Mouse (Mus musculus): Measurements from ENCODE around the gene Ankrd13a. TPM values are rescaled to one million over a fixed set of nuclear protein-coding genes. Genes with fewer than 3 reads are reported as not detected.

The Ankrd13a gene
- total and polyA plus RNA-seq, 3 experiments = 73.8 to 123 (median 89.4) TPM

- in situ Hi-C loops (cut with MboI; ENCODE audit: low pct_ligation_motif_present, low pct_unique_long_range_greater_than_20kb, low sequenced_read_pairs) (no loop called here), dilution Hi-C loops (cut with MboI; ENCODE audit: extremely low pct_ligation_motif_present, extremely low pct_unique_long_range_greater_than_20kb, low sequenced_read_pairs) (no loop called here)
- TF ChIP-seq SMC3 (IDR thresholded peaks at IDR 0.05; ENCODE audit: low read depth, low read length) (no peak), PAX5 (IDR thresholded peaks at IDR 0.05; ENCODE audit: low read length) (no peak), NELFE (IDR thresholded peaks at IDR 0.05; ENCODE audit: low read depth, low read length) (peak; percentile 26; the same call in 1 of the 2 replicates), ETS1 (conservative IDR thresholded peaks at IDR 0.05; ENCODE audit: low read depth, low read length) (no peak), NRF1 (IDR thresholded peaks at IDR 0.05; ENCODE audit: low read depth, low read length) (no peak), CHD1 (IDR thresholded peaks at IDR 0.05; ENCODE audit: low read depth, low read length) (no peak), MAX (IDR thresholded peaks at IDR 0.05; ENCODE audit: low read length) (no peak), BHLHE40 (IDR thresholded peaks at IDR 0.05; ENCODE audit: low read depth, low read length) (no peak), TBP (conservative IDR thresholded peaks at IDR 0.05; ENCODE audit: low read depth, low read length) (0 out of 2 replicates have a peak, but pooled peaks have one; percentile 41), USF1 (IDR thresholded peaks at IDR 0.05; ENCODE audit: low read depth, low read length) (no peak), HCFC1 (IDR thresholded peaks at IDR 0.05; ENCODE audit: low read depth, low read length) (no peak), CTCF (conservative IDR thresholded peaks at IDR 0.05 in 1 of 2, IDR thresholded peaks at IDR 0.05 in 1 of 2; ENCODE audit: low read depth in 2 of 2, low read length in 2 of 2) (no peak), ZNF384 (IDR thresholded peaks at IDR 0.05; ENCODE audit: low read depth, low read length) (no peak), GABPA (IDR thresholded peaks at IDR 0.05; ENCODE audit: insufficient replicate concordance, low read depth, low read length) (no peak), ZKSCAN1 (IDR thresholded peaks at IDR 0.05; ENCODE audit: borderline replicate concordance, low read depth, low read length) (no peak), MAFK (IDR thresholded peaks at IDR 0.05; ENCODE audit: insufficient replicate concordance, low read length) (no peak), KAT2A (IDR thresholded peaks at IDR 0.05; ENCODE audit: insufficient replicate concordance, low read length) (no peak), ZC3H11A (IDR thresholded peaks at IDR 0.05; ENCODE audit: low read depth, low read length) (no peak), POLR2A (IDR thresholded peaks at IDR 0.05; ENCODE audit: low read depth, low read length) (peak; percentile 81), JUND (conservative IDR thresholded peaks at IDR 0.05; ENCODE audit: low read depth, low read length) (no peak), RAD21 (IDR thresholded peaks at IDR 0.05; ENCODE audit: low read depth, low read length) (no peak)
- H3K9ac ChIP-seq (ENCODE audit: insufficient read depth, low read depth) = 0 out of 2 replicates have a peak overlapping the region, but pooled peaks have one; percentile 35
- peak overlapping the region; percentile 81 for H3K4me2 ChIP-seq (ENCODE audit: insufficient read depth, low read depth, poor library complexity, severe bottlenecking)
- H3K79me2 ChIP-seq (replicated peaks; ENCODE audit: control insufficient read depth, extremely low read depth, insufficient read depth, poor library complexity, severe bottlenecking) = no peaks in the 10 kb centered on the region
- no peak overlapping the region for H3K27ac ChIP-seq (ENCODE audit: insufficient read depth, low read depth)
- no peaks in the 10 kb centered on the region for H3K27me3 ChIP-seq (replicated peaks)
- peaks cover 0 to 7% of the 10 kb centered on the region in 2 experiments; a peak in 2 of 4 replicates for H3K4me1 ChIP-seq (ENCODE audit: control insufficient read depth in 1 of 2, insufficient read depth in 2 of 2)
- peak; percentile 85 for DNase-seq (ENCODE audit: extremely low read depth)
- H3K36me3 ChIP-seq (replicated peaks in 1 of 2; ENCODE audit: control insufficient read depth in 1 of 2, insufficient read depth in 1 of 2, low read length in 1 of 2) = no peaks in the 10 kb centered on the region
- H3K9me3 ChIP-seq (replicated peaks; ENCODE audit: low read length) = peaks cover 5% of the 10 kb centered on the region
- peak overlapping the region; percentile 34 to 47 (median 36) for H3K4me3 ChIP-seq (replicated peaks in 1 of 3; ENCODE audit: low read depth in 2 of 3, low read length in 2 of 3, poor library complexity in 1 of 3)
These were observed 51.7 kb downstream of the Ankrd13a start for GRCm38 (mm10) chr5:114825978-114826691.

GRCm38 (mm10) chr5:114827427-114827826 is 53.0 kb downstream of the Ankrd13a start:
- no peak for TF ChIP-seq ZNF384 (IDR thresholded peaks at IDR 0.05; ENCODE audit: low read depth, low read length)
- no peak for TF ChIP-seq EP300 (IDR thresholded peaks at IDR 0.05; ENCODE audit: low read length)
- TF ChIP-seq ZMIZ1 (IDR thresholded peaks at IDR 0.05; ENCODE audit: low read depth, low read length) = no peak
- no peak for TF ChIP-seq TCF12 (IDR thresholded peaks at IDR 0.05; ENCODE audit: low read depth, low read length)
- TF ChIP-seq SMC3 (IDR thresholded peaks at IDR 0.05; ENCODE audit: low read depth, low read length) = no peak
- TF ChIP-seq POLR2AphosphoS2 (IDR thresholded peaks at IDR 0.05; ENCODE audit: low read depth, low read length) = no peak
- TF ChIP-seq BHLHE40 (IDR thresholded peaks at IDR 0.05; ENCODE audit: low read depth, low read length) = no peak
- H3K4me3 ChIP-seq (replicated peaks in 1 of 3; ENCODE audit: low read depth in 2 of 3, low read length in 2 of 3, poor library complexity in 1 of 3) = no peak overlapping the region
- H3K27me3 ChIP-seq (replicated peaks) = no peaks in the 10 kb centered on the region
- no peak overlapping the region for H3K9ac ChIP-seq (ENCODE audit: insufficient read depth, low read depth)
- peaks cover 0 to 7% of the 10 kb centered on the region in 2 experiments; a peak in 2 of 4 replicates for H3K4me1 ChIP-seq (ENCODE audit: control insufficient read depth in 1 of 2, insufficient read depth in 2 of 2)
- H3K9me3 ChIP-seq (replicated peaks; ENCODE audit: low read length) = peaks cover 2% of the 10 kb centered on the region
- dilution Hi-C loops (cut with MboI; ENCODE audit: extremely low pct_ligation_motif_present, extremely low pct_unique_long_range_greater_than_20kb, low sequenced_read_pairs) (no loop called here), in situ Hi-C loops (cut with MboI; ENCODE audit: low pct_ligation_motif_present, low pct_unique_long_range_greater_than_20kb, low sequenced_read_pairs) (no loop called here)
- no peaks in the 10 kb centered on the region for H3K36me3 ChIP-seq (replicated peaks in 1 of 2; ENCODE audit: control insufficient read depth in 1 of 2, insufficient read depth in 1 of 2, low read length in 1 of 2)
- DNase-seq (ENCODE audit: extremely low read depth) = no peak
- no peak overlapping the region for H3K27ac ChIP-seq (ENCODE audit: insufficient read depth, low read depth)
- no peaks in the 10 kb centered on the region for H3K79me2 ChIP-seq (replicated peaks; ENCODE audit: control insufficient read depth, extremely low read depth, insufficient read depth, poor library complexity, severe bottlenecking)
- no peak overlapping the region for H3K4me2 ChIP-seq (ENCODE audit: insufficient read depth, low read depth, poor library complexity, severe bottlenecking)

All from CH12.LX (cell line).